Mouse (Mus musculus) kidney, embryonic 14.5 days (tissue): ENCODE measurements around the gene Slc9a7. TPM values are rescaled to one million over a fixed set of nuclear protein-coding genes. Genes with fewer than 3 reads are reported as not detected.

Source experiments
- ATAC-seq: fragments of 200-750 bp; cut with Nextera tagmentation; 2 replicates; pipeline ENCODE4 v1.8.0; 2017; ENCODE audit warnings: moderate number of reproducible peaks, mild to moderate bottlenecking, moderate TSS enrichment, moderate library complexity; ENCODE audit not compliant: low FRiP score, low TSS enrichment
- H3K27ac ChIP-seq: fragments of 300-500 bp; sonication (generic); 2 replicates; pipeline ENCODE4 v1.5.1; 2014; ENCODE audit warnings: low read depth, mild to moderate bottlenecking, low read length, moderate library complexity, mixed read lengths
- H3K27me3 ChIP-seq: fragments of 300-500 bp; sonication (generic); 2 replicates; pipeline ENCODE4 v1.6.1; 2014; ENCODE audit warnings: mild to moderate bottlenecking, low read length; ENCODE audit not compliant: control insufficient read depth, insufficient read depth
- H3K36me3 ChIP-seq: fragments of 300-500 bp; sonication (generic); 2 replicates; pipeline ENCODE4 v1.6.1; 2014; ENCODE audit warnings: low read length, mixed read lengths; ENCODE audit not compliant: control insufficient read depth, insufficient read depth
- H3K4me1 ChIP-seq: fragments of 300-500 bp; sonication (generic); 2 replicates; pipeline ENCODE4 v1.6.1; 2014; ENCODE audit warnings: low read length, mixed read lengths; ENCODE audit not compliant: control insufficient read depth, insufficient read depth
- H3K4me2 ChIP-seq: fragments of 300-500 bp; sonication (generic); replicated peaks from 2 replicates; pipeline ENCODE4 v1.6.1; 2014; ENCODE audit warnings: low read depth, mild to moderate bottlenecking, low read length
- H3K4me3 ChIP-seq: fragments of 300-500 bp; sonication (generic); 2 replicates; pipeline ENCODE4 v1.5.1; 2014; ENCODE audit warnings: mild to moderate bottlenecking, low read length
- H3K9ac ChIP-seq: fragments of 300-500 bp; sonication (generic); 2 replicates; pipeline ENCODE4 v1.6.1; 2014; ENCODE audit warnings: low read depth, mild to moderate bottlenecking, low read length, moderate library complexity
- H3K9me3 ChIP-seq: fragments of 300-500 bp; sonication (generic); 2 replicates; pipeline ENCODE4 v1.6.1; 2016; ENCODE audit warnings: low read length; ENCODE audit not compliant: control insufficient read depth
- WGBS: fragments of 180-500 bp; shearing (Covaris S2); extraction: QIAGEN DNeasy Blood & Tissue Kit; methylation state at CpG from one replicate; pipeline ENCODE4 v1.1.7; 2014; 5-methylcytosine and 5-hydroxymethylcytosine counted together
- polyA plus RNA-seq: library from polyadenylated mRNA; unstranded; fragments of >200 nt; fragmentation: Nextera tagmentation; extraction: Ambion mirVana; gene quantifications from 2 replicates; pipeline ENCODE4 v1.2.1, GENCODE M21; 2014

Slc9a7 gene
- polyA plus RNA-seq, 1 experiment from 2014 or later, result 0.84 TPM

DNA sequence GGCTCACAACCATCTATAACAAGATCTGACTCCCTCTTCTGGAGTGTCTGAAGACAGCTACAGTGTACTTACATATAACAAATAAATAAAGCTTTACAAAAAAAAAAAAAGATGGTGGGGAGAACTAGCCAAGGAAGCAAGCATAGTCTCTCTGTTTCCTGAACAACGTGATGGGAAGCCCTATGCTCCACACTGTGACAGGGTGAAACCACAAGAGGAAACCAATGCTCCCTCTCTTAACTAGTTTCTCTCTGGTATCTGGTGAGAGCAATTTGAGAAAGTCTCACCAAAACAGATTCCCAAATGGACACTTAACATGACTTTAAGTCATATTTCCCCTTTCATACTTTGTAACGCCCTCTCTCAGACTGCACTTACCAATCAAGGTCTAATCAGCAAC is 5.4 kb downstream of the Slc9a7 start:
- Histone ChIP-seq H3K4me1 (no peaks in the 10 kb centered on the region), H3K36me3 (no peaks in the 10 kb centered on the region), H3K27me3 (no peaks in the 10 kb centered on the region), H3K27ac (no peak overlapping the region), H3K9ac (no peak overlapping the region), H3K9me3 (no peaks in the 10 kb centered on the region), H3K4me3 (no peak overlapping the region), H3K4me2 (no peak overlapping the region)
- no peak for ATAC-seq
- WGBS, result 91% methylated on average over 2 of the region's 2 CpGs

DNA sequence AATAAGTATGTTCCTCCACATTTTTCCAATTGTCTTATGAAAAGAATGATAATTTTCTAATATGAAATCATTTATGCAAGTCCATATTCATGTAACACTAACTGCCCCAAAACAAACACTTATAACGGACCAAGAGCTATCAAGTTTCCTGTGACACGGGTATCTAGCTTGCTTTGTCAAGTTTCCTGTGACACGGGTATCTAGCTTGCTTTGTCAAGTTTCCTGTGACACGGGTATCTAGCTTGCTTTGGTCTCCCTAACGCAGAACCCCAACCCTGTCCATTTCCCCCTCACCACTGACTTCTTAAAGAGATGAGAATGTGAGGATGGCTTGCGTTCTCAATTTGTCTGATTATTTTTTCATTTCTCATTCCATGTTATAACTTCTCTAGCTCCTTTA is 12.2 kb downstream of the Slc9a7 start:
- Histone ChIP-seq H3K4me3 (no peak overlapping the region), H3K27me3 (no peaks in the 10 kb centered on the region), H3K4me1 (no peaks in the 10 kb centered on the region), H3K9ac (no peak overlapping the region), H3K36me3 (no peaks in the 10 kb centered on the region), H3K4me2 (no peak overlapping the region), H3K27ac (no peak overlapping the region), H3K9me3 (no peaks in the 10 kb centered on the region)
- ATAC-seq, result no peak
- WGBS, result 69% methylated on average over 6 of the region's 6 CpGs

DNA sequence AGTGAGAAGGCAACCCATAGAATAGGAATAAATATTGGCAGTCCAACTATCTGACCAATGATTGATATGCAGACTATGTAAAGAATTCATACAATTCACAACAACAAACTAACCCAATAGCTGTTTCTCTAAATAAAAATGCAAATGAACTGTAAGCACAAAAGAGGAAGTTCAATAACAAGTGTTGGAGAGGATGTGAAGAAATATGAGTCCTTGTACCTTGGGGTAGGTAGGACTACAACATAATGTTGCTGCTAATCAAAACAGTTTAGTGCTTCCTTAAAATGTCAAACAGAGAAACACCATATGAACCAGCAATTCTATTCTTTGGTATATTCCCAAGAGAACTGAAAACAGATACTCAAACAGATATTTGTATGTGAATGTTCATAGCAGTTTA is 17.8 kb downstream of the Slc9a7 start:
- no peak overlapping the region for H3K4me2 ChIP-seq
- no peak overlapping the region for H3K9ac ChIP-seq
- H3K27me3 ChIP-seq, result no peaks in the 10 kb centered on the region
- no peaks in the 10 kb centered on the region for H3K9me3 ChIP-seq
- H3K4me1 ChIP-seq, result no peaks in the 10 kb centered on the region
- H3K36me3 ChIP-seq, result no peaks in the 10 kb centered on the region
- H3K27ac ChIP-seq, result no peak overlapping the region
- no peak for ATAC-seq
- H3K4me3 ChIP-seq, result no peak overlapping the region

GRCm38 (mm10) chrX:20271980-20272379 is 19.6 kb downstream of the Slc9a7 start:
- H3K4me1 ChIP-seq, result no peaks in the 10 kb centered on the region
- H3K9ac ChIP-seq, result no peak overlapping the region
- no peaks in the 10 kb centered on the region for H3K27me3 ChIP-seq
- H3K4me3 ChIP-seq, result no peak overlapping the region
- H3K27ac ChIP-seq, result no peak overlapping the region
- no peaks in the 10 kb centered on the region for H3K9me3 ChIP-seq
- no peak for ATAC-seq
- no peak overlapping the region for H3K4me2 ChIP-seq
- WGBS, result 43% methylated on average over 1 of the region's 1 CpGs
- H3K36me3 ChIP-seq, result no peaks in the 10 kb centered on the region

- Histone ChIP-seq H3K4me2 (no peak overlapping the region), H3K4me1 (no peaks in the 10 kb centered on the region), H3K36me3 (no peaks in the 10 kb centered on the region), H3K9me3 (no peaks in the 10 kb centered on the region), H3K4me3 (no peak overlapping the region), H3K27me3 (no peaks in the 10 kb centered on the region), H3K9ac (no peak overlapping the region), H3K27ac (no peak overlapping the region)
- ATAC-seq, result no peak
- WGBS, result 79% methylated on average over 3 of the region's 3 CpGs
Measured at GRCm38 (mm10) chrX:20269980-20270379, 21.6 kb downstream of the Slc9a7 start.

DNA sequence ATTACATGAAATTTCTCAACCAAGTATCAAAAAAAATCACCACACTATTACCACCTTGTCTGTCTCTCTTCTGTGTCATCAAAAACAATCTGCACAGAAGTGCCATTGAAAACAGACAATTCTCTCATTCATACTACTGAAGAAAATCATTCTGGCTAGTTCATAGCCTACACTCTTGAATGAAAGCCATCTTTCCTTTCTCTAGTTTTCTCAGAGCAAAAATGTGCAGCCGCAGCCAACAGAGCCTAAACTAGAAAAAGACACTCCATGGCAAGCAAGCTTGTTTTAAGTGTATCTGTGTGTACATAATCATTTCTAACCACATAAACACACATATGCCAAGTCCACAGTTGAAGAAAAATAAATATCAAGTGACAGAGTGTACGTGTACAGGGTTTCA is 27.2 kb downstream of the Slc9a7 start:
- H3K4me1 ChIP-seq, result no peaks in the 10 kb centered on the region
- H3K9ac ChIP-seq, result no peak overlapping the region
- H3K4me2 ChIP-seq, result no peak overlapping the region
- WGBS, result 87% methylated on average over 2 of the region's 2 CpGs
- H3K36me3 ChIP-seq, result no peaks in the 10 kb centered on the region
- ATAC-seq, result no peak
- H3K27me3 ChIP-seq, result no peaks in the 10 kb centered on the region
- H3K27ac ChIP-seq, result no peak overlapping the region
- H3K4me3 ChIP-seq, result no peak overlapping the region
- H3K9me3 ChIP-seq, result no peaks in the 10 kb centered on the region

- no peaks in the 10 kb centered on the region for H3K36me3 ChIP-seq
- H3K4me2 ChIP-seq, result no peak overlapping the region
- no peaks in the 10 kb centered on the region for H3K9me3 ChIP-seq
- H3K27ac ChIP-seq, result no peak overlapping the region
- H3K9ac ChIP-seq, result no peak overlapping the region
- H3K4me3 ChIP-seq, result no peak overlapping the region
- ATAC-seq, result no peak
- no peaks in the 10 kb centered on the region for H3K27me3 ChIP-seq
- H3K4me1 ChIP-seq, result no peaks in the 10 kb centered on the region
Measured at GRCm38 (mm10) chrX:20228102-20228501, 63.5 kb downstream of the Slc9a7 start.

DNA sequence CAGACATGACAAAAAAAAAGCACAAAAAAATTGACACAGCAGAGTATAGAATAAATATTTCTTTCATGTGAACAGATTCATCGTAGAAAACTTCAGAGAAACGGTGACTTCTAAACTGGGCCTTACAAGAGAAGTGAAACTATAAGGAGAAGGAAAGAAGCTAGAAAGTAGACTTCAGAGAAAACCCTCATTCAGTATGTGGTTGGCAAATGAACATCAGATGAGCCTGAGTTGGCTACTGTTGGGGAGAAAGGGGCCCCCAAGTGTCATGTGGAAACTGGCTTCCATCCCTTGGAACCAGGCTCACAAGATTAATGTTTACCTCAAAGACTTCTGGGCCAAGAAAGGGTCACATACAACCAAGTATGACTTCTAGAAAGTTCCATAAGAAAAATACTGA is 70.1 kb downstream of the Slc9a7 start:
- no peak overlapping the region for H3K27ac ChIP-seq
- no peak overlapping the region for H3K4me2 ChIP-seq
- WGBS, result 89% methylated on average over 2 of the region's 2 CpGs
- no peak for ATAC-seq
- no peaks in the 10 kb centered on the region for H3K27me3 ChIP-seq
- no peaks in the 10 kb centered on the region for H3K36me3 ChIP-seq
- no peak overlapping the region for H3K4me3 ChIP-seq
- H3K9ac ChIP-seq, result no peak overlapping the region
- H3K4me1 ChIP-seq, result no peaks in the 10 kb centered on the region
- no peaks in the 10 kb centered on the region for H3K9me3 ChIP-seq

- H3K4me2 ChIP-seq, result no peak overlapping the region
- no peak for ATAC-seq
- WGBS, result 72% methylated on average over 3 of the region's 3 CpGs
Measured at GRCm38 (mm10) chrX:20185616-20186015, 106.0 kb downstream of the Slc9a7 start.

DNA sequence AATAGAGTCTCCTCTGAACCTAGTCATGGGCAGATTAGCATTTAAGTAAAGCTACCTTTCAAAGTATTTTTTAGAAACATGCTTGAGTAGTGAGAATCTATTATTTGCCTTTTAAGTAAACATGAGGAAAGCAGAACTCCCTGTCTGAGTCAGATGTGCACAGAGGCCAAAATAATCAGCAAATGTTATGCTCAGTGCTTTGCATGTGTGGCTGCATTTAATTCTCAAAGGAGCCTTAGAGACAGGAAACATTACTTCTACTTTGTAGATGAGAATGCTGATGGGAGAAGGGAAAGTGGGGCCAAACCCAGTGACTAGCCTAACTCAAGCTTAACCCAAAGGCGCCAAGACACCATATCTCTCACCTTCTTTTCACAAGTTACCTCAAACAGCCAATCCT is 114.8 kb downstream of the Slc9a7 start:
- H3K27me3 ChIP-seq, result no peaks in the 10 kb centered on the region
- no peak overlapping the region for H3K27ac ChIP-seq
- no peaks in the 10 kb centered on the region for H3K36me3 ChIP-seq
- WGBS, result 79% methylated on average over 1 of the region's 1 CpGs
- H3K4me3 ChIP-seq, result no peak overlapping the region
- H3K4me2 ChIP-seq, result no peak overlapping the region
- no peak overlapping the region for H3K9ac ChIP-seq
- no peaks in the 10 kb centered on the region for H3K9me3 ChIP-seq
- ATAC-seq, result no peak
- no peaks in the 10 kb centered on the region for H3K4me1 ChIP-seq

More at GRCm38 (mm10) chrX:20185616-20186015, 106.0 kb downstream of the Slc9a7 start:
- no peak overlapping the region for H3K9ac ChIP-seq
- H3K4me1 ChIP-seq, result no peaks in the 10 kb centered on the region
- no peaks in the 10 kb centered on the region for H3K27me3 ChIP-seq
- H3K9me3 ChIP-seq, result no peaks in the 10 kb centered on the region
- no peak overlapping the region for H3K4me3 ChIP-seq
- H3K36me3 ChIP-seq, result no peaks in the 10 kb centered on the region
- no peak overlapping the region for H3K27ac ChIP-seq
